Mouse (Mus musculus): Measurements from ENCODE around the gene Rbm44.

The Rbm44 gene

DNA sequence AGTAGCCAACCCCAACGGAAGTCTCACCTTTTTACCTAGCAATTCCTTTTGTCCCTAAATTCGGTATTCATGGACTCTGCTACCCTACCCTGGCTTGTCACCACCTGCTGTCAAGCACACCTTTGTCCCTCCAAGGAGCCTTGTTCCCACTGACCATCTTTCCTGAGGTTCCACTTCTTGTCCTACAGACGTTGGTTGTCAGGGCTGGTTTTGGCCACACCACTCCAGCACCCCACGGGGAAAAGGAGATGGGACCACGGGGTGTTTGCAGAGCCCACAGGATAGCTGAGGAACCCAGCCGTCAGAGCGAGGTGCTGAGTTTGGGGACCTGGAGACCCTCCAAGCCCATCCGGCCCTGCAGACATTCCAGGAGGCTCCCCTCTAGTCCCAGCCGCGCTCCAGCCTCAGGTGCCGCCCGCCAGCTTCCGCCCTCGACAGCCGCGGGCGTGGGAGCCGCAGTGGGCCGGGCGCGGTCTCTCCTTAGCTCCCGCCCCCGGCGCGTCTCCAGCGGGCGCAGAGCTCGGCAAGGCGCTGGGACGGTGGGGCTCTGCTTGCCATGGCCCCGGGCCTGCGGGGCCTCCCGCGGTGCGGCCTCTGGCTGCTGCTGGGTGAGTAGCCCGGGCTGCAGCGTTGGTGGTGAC is 34.8 kb downstream of the Rbm44 start, which contains the start of gene Ramp1:
Gene Ramp1, plus strand, starts transcription at position 290 of the 641 bp plus-strand sequence.
- DNase-seq (ENCODE audit: low spot score) = peak; percentile 38

- DNase-seq (ENCODE audit: low spot score) = no peak
Observed at GRCm38 (mm10) chr1:91180174-91180565, 35.3 kb downstream of the Rbm44 start.

DNA sequence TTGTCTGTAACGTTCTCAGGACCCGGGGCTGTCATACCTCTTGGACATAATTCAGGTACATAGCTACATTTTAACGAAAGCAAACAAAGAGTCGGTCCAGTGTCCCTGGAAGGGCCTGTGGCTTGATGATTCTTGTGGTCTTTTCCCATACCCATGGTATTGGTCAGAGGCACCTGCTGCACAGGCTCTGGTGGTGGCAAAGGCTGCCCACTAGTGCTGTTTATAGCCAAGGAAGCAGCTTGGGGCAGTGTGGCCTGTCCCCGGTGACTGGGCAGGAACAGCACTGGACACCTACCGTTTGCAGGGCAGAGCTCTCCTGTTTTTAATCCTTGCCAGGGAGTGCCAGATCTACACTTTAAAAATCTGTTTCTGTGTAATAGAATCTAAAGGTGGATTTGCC is 35.8 kb downstream of the Rbm44 start:
- no peak for DNase-seq (ENCODE audit: low spot score)

DNA sequence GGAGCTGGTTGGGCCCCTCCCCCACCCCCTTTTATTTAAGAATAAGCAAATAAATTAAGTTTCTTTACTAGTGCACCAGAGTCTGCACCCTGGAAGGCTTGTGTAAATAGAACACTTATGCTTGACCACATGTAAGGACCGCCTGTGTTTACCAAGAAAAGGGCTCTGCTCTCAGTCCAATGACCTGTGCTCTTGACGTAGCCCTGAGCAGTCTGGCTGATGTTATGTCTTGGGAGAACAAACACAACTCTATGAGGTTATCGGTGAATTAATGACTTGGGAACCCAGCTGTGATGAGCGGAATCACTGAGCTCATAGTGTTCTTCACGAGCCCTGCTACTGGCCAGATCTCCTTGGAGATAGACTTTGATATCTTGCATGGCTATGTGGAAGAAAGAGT is 36.4 kb downstream of the Rbm44 start:
- peak; percentile 59 for DNase-seq (ENCODE audit: low spot score)

DNA sequence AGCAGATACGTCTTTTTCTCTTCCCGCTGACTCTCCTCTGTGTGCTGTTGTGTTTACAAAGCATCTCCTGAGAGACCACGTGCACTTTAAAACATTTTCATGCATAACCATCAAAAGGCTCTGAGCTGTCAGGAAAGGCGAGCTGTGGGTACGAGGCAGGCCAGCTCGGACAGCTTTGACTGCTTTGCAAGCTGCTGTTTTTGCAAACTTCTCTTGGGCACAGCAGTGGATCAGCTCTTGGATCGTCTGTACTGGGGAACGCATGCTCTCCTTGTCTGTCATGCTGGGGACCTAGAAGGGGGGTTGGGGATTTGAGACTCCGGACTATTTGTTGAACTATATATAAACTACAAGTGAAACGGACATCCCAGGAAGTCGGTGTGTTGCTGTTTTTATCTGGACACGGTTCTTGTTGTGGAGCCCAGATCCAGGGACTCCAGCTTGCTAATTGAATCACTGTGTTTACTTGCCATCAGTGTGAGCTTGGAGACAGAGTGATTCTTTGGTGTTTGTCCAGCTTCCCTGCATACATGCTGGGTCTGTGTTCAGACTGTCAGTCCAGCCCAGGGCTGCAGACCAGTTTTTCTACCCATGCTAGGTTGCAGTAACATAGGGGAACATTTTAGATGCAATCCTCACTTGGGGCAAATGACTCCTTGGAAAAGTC is 37.0 kb downstream of the Rbm44 start:
- no peak for DNase-seq (ENCODE audit: low spot score)

DNA sequence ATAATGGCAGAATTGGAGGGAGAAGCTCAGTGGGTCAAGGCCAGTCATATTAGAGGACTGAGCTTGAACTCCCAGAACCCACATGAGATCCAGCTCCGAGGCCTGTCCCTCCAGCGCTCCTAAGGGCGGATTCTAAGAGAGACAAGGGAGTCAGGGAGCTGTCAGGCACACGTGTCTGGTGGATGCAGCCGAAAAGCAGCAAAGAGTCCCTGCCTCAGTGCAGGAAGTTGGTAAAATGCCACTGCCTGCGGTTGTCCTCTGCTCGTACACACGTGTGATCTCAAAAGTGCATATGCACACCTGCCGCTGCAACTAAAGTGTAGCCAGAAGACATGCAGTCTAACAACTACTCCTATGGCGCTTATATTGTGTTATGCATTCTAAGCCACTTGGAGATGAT is 38.4 kb downstream of the Rbm44 start:
- DNase-seq (ENCODE audit: low spot score) = no peak

DNA sequence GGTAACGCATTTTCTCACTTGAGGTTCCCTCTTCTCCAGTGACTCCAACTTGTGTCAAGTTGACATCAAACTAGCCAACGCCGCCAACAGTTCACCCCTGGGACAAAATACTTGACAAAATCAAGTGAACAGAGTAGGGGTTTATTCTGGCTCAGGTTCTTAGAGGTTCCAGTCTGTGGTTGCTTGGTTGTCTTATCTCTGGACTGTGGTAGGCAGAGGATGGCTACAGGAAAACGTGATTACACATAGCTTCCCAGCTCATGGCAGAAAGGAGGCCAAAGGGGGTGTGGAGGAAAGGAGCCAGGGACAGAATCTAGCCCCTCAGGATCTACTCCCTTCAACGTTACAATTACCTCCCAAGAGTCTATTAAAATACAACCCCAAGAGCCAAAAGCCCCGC is 41.8 kb downstream of the Rbm44 start:
- DNase-seq (ENCODE audit: low spot score) = no peak

GRCm38 (mm10) chr1:91187315-91187714 is 42.4 kb downstream of the Rbm44 start:
- no peak for DNase-seq (ENCODE audit: low spot score)

DNA sequence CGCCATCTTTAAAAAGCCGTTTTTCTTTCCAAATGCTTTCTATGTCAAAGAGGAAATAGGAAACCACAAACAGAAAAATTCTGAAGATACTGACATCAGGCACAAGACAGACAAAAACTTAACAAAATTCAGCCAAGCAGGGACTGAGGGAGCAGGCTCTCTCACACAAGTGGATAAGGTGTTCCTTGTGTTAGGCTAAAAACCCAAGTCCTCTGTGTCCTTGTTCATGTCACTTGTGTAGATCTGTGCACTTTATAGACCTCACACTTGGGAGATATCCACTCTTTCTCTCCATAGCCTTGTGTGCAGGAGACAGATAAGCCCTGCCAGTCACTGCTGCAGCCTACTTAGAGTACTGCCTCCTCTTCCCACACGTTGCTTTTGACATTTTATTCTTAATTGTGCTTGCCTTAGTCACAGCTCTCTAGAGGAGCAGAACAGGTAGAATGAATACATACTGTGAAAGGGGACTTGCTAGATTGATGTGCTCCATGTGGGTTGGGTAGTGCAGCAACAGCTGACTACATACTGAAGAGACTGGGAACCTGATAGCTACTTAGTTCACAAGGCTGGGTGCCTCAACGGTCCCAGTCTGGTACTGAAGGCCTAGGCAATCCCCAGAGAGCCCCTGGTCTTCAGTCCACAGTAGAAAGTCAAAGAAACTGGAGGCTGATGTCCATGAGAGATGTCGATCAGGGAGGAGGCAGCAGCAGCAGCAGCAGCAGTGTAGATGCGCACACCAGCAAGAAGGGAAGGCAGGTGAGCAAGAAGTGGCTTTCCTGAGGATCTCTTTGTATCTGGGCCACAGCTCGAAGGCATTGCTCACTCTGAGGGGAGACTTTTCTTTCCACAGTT is 43.1 kb downstream of the Rbm44 start:
- DNase-seq (ENCODE audit: low spot score) = no peak

GRCm38 (mm10) chr1:91188851-91189460 is 44.1 kb downstream of the Rbm44 start:
- DNase-seq (ENCODE audit: low spot score) = no peak

DNA sequence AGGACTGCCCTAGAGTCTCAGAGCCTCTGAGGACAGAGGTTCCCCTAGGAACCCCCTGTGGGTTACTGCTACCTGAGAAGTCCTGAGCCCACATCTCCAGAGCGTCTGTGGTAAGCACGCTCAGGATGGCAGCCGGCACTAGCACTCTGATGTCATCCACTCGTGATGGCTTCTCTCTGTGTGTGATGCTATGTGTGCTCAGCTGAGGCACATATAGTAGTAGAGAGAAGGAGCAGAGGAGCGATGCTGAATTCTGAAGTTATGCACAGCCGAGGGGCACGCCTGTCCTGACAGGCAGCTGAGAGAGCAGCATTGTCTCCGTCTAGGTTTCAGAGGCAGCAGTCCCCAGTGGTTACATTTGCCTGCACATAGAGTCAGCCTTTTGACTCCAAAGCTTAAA is 47.3 kb downstream of the Rbm44 start:
- no peak for DNase-seq (ENCODE audit: low spot score)

GRCm38 (mm10) chr1:91193242-91193641 is 48.4 kb downstream of the Rbm44 start:
- DNase-seq (ENCODE audit: low spot score) = no peak

GRCm38 (mm10) chr1:91193680-91194079 is 48.8 kb downstream of the Rbm44 start:
- DNase-seq (ENCODE audit: low spot score) = no peak

DNA sequence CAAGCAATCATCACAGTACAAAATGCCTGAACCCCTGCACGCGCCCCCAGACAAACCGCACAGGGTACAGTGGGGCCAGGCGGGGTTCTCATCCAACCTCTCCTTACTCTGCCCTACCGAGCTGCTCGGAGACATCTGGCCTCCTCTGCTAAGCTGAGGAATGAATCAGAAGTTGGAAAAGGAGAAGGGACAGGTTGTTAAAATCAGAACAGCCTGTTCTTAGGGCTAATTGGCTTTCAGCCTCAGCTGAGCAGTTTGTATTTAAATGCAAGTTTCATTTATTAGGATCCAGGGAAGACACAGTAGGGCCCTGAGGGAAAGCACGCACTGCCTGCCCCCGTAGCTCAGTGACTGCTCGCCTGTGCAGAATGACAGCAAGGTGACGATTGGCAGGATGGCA is 54.9 kb downstream of the Rbm44 start:
- no peak for DNase-seq (ENCODE audit: low spot score)

GRCm38 (mm10) chr1:91201122-91201521 is 56.2 kb downstream of the Rbm44 start:
- DNase-seq (ENCODE audit: low spot score) = no peak

GRCm38 (mm10) chr1:91204221-91204765 is 59.4 kb downstream of the Rbm44 start:
- no peak for DNase-seq (ENCODE audit: low spot score)

- DNase-seq (ENCODE audit: low spot score) = no peak
Observed at GRCm38 (mm10) chr1:91205651-91206050, 60.8 kb downstream of the Rbm44 start.

GRCm38 (mm10) chr1:91206336-91206735 is 61.4 kb downstream of the Rbm44 start:
- DNase-seq (ENCODE audit: low spot score) = no peak

- DNase-seq (ENCODE audit: low spot score) = no peak
Observed at GRCm38 (mm10) chr1:91206873-91207272, 62.0 kb downstream of the Rbm44 start.

DNA sequence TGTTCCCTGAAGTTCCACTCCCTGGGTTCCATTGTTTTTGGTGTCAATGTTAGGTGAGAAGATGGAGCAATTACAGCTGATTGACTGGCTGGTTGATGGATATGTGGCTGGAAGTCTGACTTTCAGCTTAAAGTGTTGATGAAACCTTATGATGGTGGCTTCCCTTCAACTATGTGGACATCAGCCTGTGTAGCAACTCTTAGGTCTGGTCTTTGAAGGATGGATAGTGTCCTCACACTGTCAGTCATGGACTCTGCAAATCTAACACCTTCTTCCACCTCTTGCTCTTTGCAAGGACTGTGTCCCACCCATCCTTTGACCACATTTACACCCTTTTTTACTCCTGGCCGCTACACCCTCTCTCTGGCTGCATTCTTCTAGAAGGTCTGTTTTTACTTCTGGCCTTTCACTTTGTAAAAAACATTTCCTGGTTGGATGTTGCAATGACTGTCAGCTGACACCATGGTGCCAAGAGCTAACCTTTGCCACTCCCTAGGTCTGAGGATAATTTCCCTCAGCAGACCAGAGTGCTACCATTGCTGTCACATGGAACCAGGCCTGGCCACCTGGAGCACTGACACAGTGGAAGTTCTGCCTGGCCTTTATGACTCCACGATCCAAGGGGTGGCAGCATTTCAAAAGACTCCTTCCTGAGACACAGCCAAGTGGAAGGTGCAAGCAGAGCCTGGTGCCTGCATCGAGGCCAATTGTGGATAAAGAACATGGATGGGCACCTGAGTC is 62.6 kb downstream of the Rbm44 start:
- peak; percentile 56 for DNase-seq (ENCODE audit: low spot score)

DNA sequence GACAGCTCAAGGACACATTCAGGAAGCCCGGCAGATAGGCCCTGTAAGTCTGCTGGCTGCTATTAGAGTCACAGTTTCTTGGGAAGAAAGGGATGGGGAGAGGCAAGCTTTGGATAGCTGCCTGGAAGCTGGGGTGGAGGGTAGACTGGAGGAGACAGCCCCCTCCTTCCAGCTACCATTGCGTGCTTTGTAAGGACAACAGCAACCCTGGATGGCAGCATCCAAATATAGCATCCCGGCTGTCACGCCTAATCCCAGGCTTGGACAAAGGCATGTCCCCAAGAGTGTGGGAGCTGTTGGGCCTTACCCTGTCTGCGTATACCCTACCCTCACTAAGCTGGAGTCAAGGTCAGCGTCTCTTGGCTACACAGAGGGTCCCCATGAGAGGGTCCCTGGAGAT is 64.5 kb downstream of the Rbm44 start:
- DNase-seq (ENCODE audit: low spot score) = no peak

GRCm38 (mm10) chr1:91209785-91210184 is 64.9 kb downstream of the Rbm44 start:
- DNase-seq (ENCODE audit: low spot score) = no peak
